Mouse (Mus musculus) embryonic facial prominence, embryonic 15.5 days (tissue): ENCODE measurements around the gene Ccl21a. TPM values are rescaled to one million over a fixed set of nuclear protein-coding genes. Genes with fewer than 3 reads are reported as not detected.
"Not testable (repeated sequence)": the region's sequence is repeated elsewhere in the genome, so short reads cannot be mapped to it uniquely, and the experiment has no call there.

Experiments
- ATAC-seq: fragments of 200-750 bp; cut with Nextera tagmentation; 2 replicates; pipeline ENCODE4 v1.8.0; 2017; ENCODE audit warnings: low read depth, moderate TSS enrichment; ENCODE audit not compliant: insufficient number of reproducible peaks, low FRiP score, low TSS enrichment
- H3K27ac ChIP-seq: fragments of 300-500 bp; sonication (generic); replicated peaks from 2 replicates; pipeline ENCODE4 v1.5.1; 2015; ENCODE audit warnings: mild to moderate bottlenecking, inconsistent platforms
- H3K27me3 ChIP-seq: fragments of 300-500 bp; sonication (generic); 2 replicates; pipeline ENCODE4 v1.6.1; 2015; ENCODE audit warnings: inconsistent platforms
- H3K36me3 ChIP-seq: fragments of 300-500 bp; sonication (generic); 2 replicates; pipeline ENCODE4 v1.6.1; 2015; ENCODE audit warnings: mild to moderate bottlenecking, inconsistent platforms
- H3K4me1 ChIP-seq: fragments of 300-500 bp; sonication (generic); 2 replicates; pipeline ENCODE4 v1.6.1; 2015; ENCODE audit warnings: inconsistent platforms
- H3K4me2 ChIP-seq: fragments of 300-500 bp; sonication (generic); replicated peaks from 2 replicates; pipeline ENCODE4 v1.6.1; 2015; ENCODE audit warnings: mild to moderate bottlenecking, inconsistent platforms
- H3K4me3 ChIP-seq: fragments of 300-500 bp; sonication (generic); replicated peaks from 2 replicates; pipeline ENCODE4 v1.5.1; 2015; ENCODE audit warnings: mild to moderate bottlenecking, inconsistent platforms
- H3K9ac ChIP-seq: fragments of 300-500 bp; sonication (generic); 2 replicates; pipeline ENCODE4 v1.6.1; 2015; ENCODE audit warnings: inconsistent platforms
- H3K9me3 ChIP-seq: fragments of 300-500 bp; sonication (generic); replicated peaks from 2 replicates; pipeline ENCODE4 v1.6.1; 2016; ENCODE audit warnings: inconsistent platforms
- WGBS: fragments of 180-500 bp; shearing (Covaris S2); methylation state at CpG from one replicate; pipeline ENCODE4 v1.1.7; 2015; 5-methylcytosine and 5-hydroxymethylcytosine counted together
- polyA plus RNA-seq: library from polyadenylated mRNA; unstranded; fragments of >200 nt; fragmentation: Nextera tagmentation; extraction: Ambion mirVana; gene quantifications from 2 replicates; pipeline ENCODE4 v1.2.1, GENCODE M21; 2015

Gene Ccl21a
- polyA plus RNA-seq: 98.7 and 109 TPM in 2 replicates

DNA sequence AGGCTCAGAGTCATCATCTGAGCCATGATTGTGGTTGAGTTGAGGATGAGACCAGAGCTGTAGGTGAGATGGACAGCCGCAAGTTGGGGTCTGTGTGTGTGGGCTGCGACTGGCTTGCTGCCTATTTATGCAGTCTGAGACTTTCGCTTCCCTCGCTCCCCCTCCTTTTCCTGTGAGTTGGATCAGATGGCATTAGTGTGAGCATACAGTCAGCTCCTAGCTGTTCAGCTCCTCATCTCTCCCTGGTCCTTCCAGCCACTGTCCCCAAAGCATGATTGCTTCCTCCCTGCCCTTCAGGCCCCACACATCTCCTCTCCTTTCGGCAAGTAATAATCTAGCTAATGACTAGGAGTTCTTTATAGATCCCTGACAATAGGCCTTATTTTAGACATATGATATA, at the start of gene Ccl21a:
TSS of gene Ccl21a (minus strand) at position 101 of the 400 bp plus-strand sequence.
- ATAC-seq, H3K9ac ChIP-seq, H3K4me2 ChIP-seq, H3K27ac ChIP-seq, H3K4me3 ChIP-seq, H3K4me1 ChIP-seq, H3K27me3 ChIP-seq, H3K9me3 ChIP-seq, H3K36me3 ChIP-seq: not testable (repeated sequence)
- no CpG with 5 or more reads among the region's 5 CpGs for WGBS

GRCm38 (mm10) chr4:42756477-42756876, 17.3 kb downstream of the Ccl21a start, which contains the start of gene Ccl19:
Gene Ccl19, minus strand, starts transcription at chr4:42756577.
- not testable (repeated sequence) for H3K9me3 ChIP-seq, H3K4me3 ChIP-seq, ATAC-seq, H3K27ac ChIP-seq, H3K9ac ChIP-seq, H3K36me3 ChIP-seq, H3K4me1 ChIP-seq, H3K4me2 ChIP-seq, H3K27me3 ChIP-seq
- no CpG with 5 or more reads among the region's 6 CpGs for WGBS

GRCm38 (mm10) chr4:42735245-42735644, 38.5 kb downstream of the Ccl21a start, which contains the start of gene 4930578G10Rik:
Gene 4930578G10Rik, plus strand, starts transcription at chr4:42735545.
- not testable (repeated sequence) for H3K4me3 ChIP-seq, H3K27ac ChIP-seq, H3K4me2 ChIP-seq, H3K4me1 ChIP-seq, H3K27me3 ChIP-seq, H3K9me3 ChIP-seq, H3K36me3 ChIP-seq, H3K9ac ChIP-seq, ATAC-seq
- no CpG with 5 or more reads among the region's 13 CpGs for WGBS

Other genes starting within 250 kb of the Ccl21a start
- gene Fam205a2, start 245.8 kb downstream of the Ccl21a start, polyA plus RNA-seq: not detected in 2 replicates
- not detected in 2 replicates for gene Gm10591, start 161.8 kb downstream of the Ccl21a start, polyA plus RNA-seq
- gene Gm2564, start 144.3 kb downstream of the Ccl21a start, polyA plus RNA-seq: 0.50 TPM in 1 of 2 replicates, not detected in the other
- gene Ccl27b, start 118.7 kb downstream of the Ccl21a start, polyA plus RNA-seq: not detected in 2 replicates
- gene Il11ra2, start 112.1 kb downstream of the Ccl21a start, polyA plus RNA-seq: 0.28 TPM in 1 of 2 replicates, not detected in the other
- not detected in 2 replicates for gene 4930578G10Rik, start 38.4 kb downstream of the Ccl21a start, polyA plus RNA-seq
- gene Ccl19, start 17.4 kb downstream of the Ccl21a start, polyA plus RNA-seq: not detected in 2 replicates
- not detected in 2 replicates for gene Fam205a1, start 79.9 kb upstream of the Ccl21a start, polyA plus RNA-seq
- gene Gm12394, start 82.8 kb upstream of the Ccl21a start, polyA plus RNA-seq: 0.08 and 0.11 TPM in 2 replicates
- gene Fam205c, start 100.2 kb upstream of the Ccl21a start, polyA plus RNA-seq: 0.36 and 0.46 TPM in 2 replicates
- 2.0 and 2.8 TPM in 2 replicates for gene Phf24, start 142.7 kb upstream of the Ccl21a start, polyA plus RNA-seq
- gene Dnajb5, start 175.8 kb upstream of the Ccl21a start, polyA plus RNA-seq: 10.4 and 11.6 TPM in 2 replicates
- 0.24 and 1.6 TPM in 2 replicates for gene 1700022I11Rik, start 195.6 kb upstream of the Ccl21a start, polyA plus RNA-seq
- gene Vcp, start 226.5 kb upstream of the Ccl21a start, polyA plus RNA-seq: 478 and 494 TPM in 2 replicates
- 19.8 and 22.3 TPM in 2 replicates for gene Fancg, start 236.5 kb upstream of the Ccl21a start, polyA plus RNA-seq